Mouse (Mus musculus): ENCODE measurements around the gene Dus4l. TPM values are rescaled to one million over a fixed set of nuclear protein-coding genes. Genes with fewer than 3 reads are reported as not detected.

The Dus4l gene
- total RNA-seq, 1 experiment from 2014 or later: 2.6 TPM

DNA sequence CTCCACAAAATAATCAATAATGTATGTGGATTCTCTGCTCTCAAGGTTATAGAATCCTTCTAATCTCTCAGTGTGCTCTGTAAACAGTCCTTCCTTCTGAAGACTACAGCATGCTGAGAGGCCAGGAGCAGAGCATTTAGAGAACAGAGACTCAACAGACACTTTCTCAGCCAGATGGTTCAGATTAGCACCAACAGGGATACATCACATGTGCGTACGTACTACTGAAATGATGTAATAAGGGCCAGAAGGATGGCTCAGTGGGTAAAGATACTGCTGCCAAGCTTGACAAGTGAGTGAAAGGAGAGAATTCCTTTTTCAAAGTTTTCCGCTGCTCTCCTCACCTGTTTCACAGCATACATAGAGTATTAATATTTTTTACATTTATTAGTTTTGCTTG lies 49.7 kb downstream of the Dus4l start:
- ATAC-seq (replicated peaks; ENCODE audit: insufficient number of reproducible peaks, low FRiP score, low TSS enrichment, poor library complexity, severe bottlenecking): no peak

DNA sequence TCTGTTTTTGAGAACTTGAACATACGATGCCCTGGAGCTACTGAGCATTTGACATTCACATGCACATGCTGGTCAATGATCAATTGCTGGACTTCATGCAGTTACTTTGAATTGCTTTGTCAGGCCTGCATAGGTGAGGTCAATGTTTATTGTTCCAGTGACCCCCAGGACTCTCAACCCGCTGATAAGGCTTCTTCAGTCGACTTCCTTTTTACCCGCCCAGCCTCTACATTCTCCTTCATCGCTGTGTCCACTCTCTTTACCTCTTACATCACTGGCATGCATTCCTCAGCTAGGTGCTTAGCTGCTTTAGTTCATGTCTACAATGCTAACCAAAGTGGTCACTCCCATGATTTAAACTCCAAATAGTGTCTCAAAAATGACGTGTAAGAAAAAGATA lies 51.0 kb downstream of the Dus4l start:
- no peak for ATAC-seq (replicated peaks; ENCODE audit: insufficient number of reproducible peaks, low FRiP score, low TSS enrichment, poor library complexity, severe bottlenecking)

DNA sequence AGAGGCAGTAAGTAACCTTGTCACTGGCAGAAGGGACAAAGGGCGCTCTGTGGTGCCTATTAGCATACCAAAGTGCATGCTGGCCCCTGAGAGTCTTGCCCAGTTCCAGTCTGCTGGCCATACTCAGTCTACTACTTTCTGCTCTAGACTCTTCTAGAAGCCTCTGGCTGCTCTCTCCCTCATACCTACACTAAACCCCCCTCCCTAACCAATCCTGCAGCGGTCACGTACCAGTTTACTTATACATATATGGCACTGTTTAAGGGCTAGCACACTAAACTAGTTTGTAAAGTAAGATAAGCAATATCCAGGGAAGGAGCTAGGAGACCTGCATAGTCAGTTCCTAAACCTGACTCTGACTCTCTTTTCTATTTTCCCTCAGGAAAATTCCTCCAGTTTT lies 60.3 kb downstream of the Dus4l start:
- ATAC-seq (replicated peaks; ENCODE audit: insufficient number of reproducible peaks, low FRiP score, low TSS enrichment, poor library complexity, severe bottlenecking): no peak

DNA sequence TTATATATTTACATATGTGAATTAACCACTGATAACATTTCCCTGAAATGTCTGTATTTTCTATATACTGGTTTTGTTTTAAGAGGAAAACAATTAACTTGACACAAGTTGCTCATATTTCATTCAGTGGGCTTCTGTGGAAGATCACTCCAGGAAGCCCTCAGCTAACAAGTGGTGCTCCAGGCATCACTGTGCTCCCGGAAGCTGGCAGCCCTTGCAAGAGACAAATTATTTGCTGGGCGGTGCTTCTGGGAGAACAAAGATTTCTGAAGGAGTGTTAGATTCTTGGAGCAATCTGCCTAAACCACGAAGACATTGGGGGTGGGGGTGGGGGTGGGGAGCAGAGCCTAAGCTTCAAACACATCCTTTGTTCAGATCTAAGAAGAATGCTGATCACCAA lies 62.6 kb downstream of the Dus4l start:
- ATAC-seq (replicated peaks; ENCODE audit: insufficient number of reproducible peaks, low FRiP score, low TSS enrichment, poor library complexity, severe bottlenecking): no peak

Other genes starting within 250 kb of the Dus4l start
- gene Cbll1, start 155.2 kb downstream of the Dus4l start, total RNA-seq (2017): 7.9 to 10.1 TPM (median 8.9 TPM) in 3 replicates
- gene Slc26a4, start 94.9 kb downstream of the Dus4l start, total RNA-seq (2017): not detected in 3 replicates
- gene Bcap29, start 20.2 kb downstream of the Dus4l start, total RNA-seq (2017): 15.9 to 24.5 TPM (median 15.9 TPM) in 3 replicates
- 47.8 to 73.1 TPM (median 54.1 TPM) in 3 replicates for gene Cog5, start within 50 bp of the Dus4l start, total RNA-seq (2017)
- gene Gpr22, start 59.1 kb upstream of the Dus4l start, total RNA-seq (2017): 0.39 TPM in 1 of 3 replicates, not detected in the others

Data from monocyte, adult 5-6 weeks (primary cell).